Mouse (Mus musculus): Measurements from ENCODE around the gene Shank2. TPM values are rescaled to one million over a fixed set of nuclear protein-coding genes. Genes with fewer than 3 reads are reported as not detected.
A peak's percentile ranks its signal among the peaks of the same experiment; 100 is the strongest.

Shank2 gene
- total RNA-seq, 1 experiment, result 0.94 TPM

- DNase-seq (ENCODE audit: low read depth, low spot score), result no peak
- in situ Hi-C loops (cut with MboI; ENCODE audit: low sequenced_read_pairs in 2 of 2, unreplicated experiment in 2 of 2), result loop anchor here in 1 of 2 experiments (10.0 kb wide), 1 partner anchor 206 kb away; no protein-coding TSS in a partner anchor
- no peaks in the 10 kb centered on the region for H3K9me3 ChIP-seq (ENCODE audit: control insufficient read depth, insufficient read depth, low read depth, low read length)
- no peak overlapping the region for H3K9ac ChIP-seq (ENCODE audit: insufficient read depth, low read depth, low read length, poor library complexity, severe bottlenecking)
- H3K4me1 ChIP-seq (ENCODE audit: control insufficient read depth in 2 of 2, insufficient read depth in 2 of 2, low read length in 2 of 2, poor library complexity in 1 of 2), result peaks cover 0 to 10% of the 10 kb centered on the region in 2 experiments; a peak in 1 of 4 replicates
- TF ChIP-seq ZC3H11A (IDR thresholded peaks at IDR 0.05; ENCODE audit: borderline replicate concordance, low read depth, low read length), result no peak
- no peaks in the 10 kb centered on the region for H3K36me3 ChIP-seq (ENCODE audit: control insufficient read depth, insufficient read depth, low read length, poor library complexity, severe bottlenecking)
- no peak overlapping the region for H3K27ac ChIP-seq (ENCODE audit: insufficient read depth, low read depth, low read length, poor library complexity, severe bottlenecking)
- no peak overlapping the region for H3K4me3 ChIP-seq (ENCODE audit: insufficient read depth in 1 of 2, low read depth in 1 of 2, low read length in 2 of 2, poor library complexity in 1 of 2, severe bottlenecking in 1 of 2)
These were observed 418.8 kb downstream of the Shank2 start for GRCm38 (mm10) chr7:144420552-144420951.

DNA sequence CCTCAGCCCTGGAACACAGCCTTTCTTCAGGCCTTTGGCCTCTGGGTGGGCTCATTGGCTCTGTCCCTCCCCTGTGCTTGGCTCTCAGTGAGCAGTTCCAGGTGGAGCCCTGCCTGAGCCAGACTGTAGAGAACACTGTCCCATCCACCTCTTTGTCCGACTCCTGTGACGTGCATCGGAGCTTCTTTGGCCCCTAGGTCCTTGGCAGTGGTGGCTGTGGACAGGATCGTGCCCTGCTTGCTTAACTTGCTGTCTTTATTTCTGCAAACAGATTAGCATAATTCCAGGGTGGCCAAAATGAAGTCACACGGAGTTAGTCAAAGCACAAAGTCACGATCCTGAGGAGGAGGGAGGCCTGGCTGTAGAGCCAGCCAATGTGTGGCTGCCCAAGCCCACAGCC, 419.8 kb downstream of the Shank2 start:
- in situ Hi-C loops (cut with MboI; ENCODE audit: low sequenced_read_pairs in 2 of 2, unreplicated experiment in 2 of 2), result loop anchor here in 1 of 2 experiments (10.0 kb wide), 1 partner anchor 207 kb away; no protein-coding TSS in a partner anchor
- no peaks in the 10 kb centered on the region for H3K36me3 ChIP-seq (ENCODE audit: control insufficient read depth, insufficient read depth, low read length, poor library complexity, severe bottlenecking)
- H3K9me3 ChIP-seq (ENCODE audit: control insufficient read depth, insufficient read depth, low read depth, low read length), result no peaks in the 10 kb centered on the region
- no peak overlapping the region for H3K27ac ChIP-seq (ENCODE audit: insufficient read depth, low read depth, low read length, poor library complexity, severe bottlenecking)
- no peak overlapping the region for H3K9ac ChIP-seq (ENCODE audit: insufficient read depth, low read depth, low read length, poor library complexity, severe bottlenecking)
- peaks cover 0 to 9% of the 10 kb centered on the region in 2 experiments; a peak in 1 of 4 replicates for H3K4me1 ChIP-seq (ENCODE audit: control insufficient read depth in 2 of 2, insufficient read depth in 2 of 2, low read length in 2 of 2, poor library complexity in 1 of 2)
- no peak for TF ChIP-seq MAFK (IDR thresholded peaks at IDR 0.05; ENCODE audit: insufficient read depth, low read depth, low read length)
- no peak for TF ChIP-seq CHD2 (IDR thresholded peaks at IDR 0.05; ENCODE audit: low read depth, low read length)
- TF ChIP-seq ZC3H11A (IDR thresholded peaks at IDR 0.05; ENCODE audit: borderline replicate concordance, low read depth, low read length), result no peak
- no peak for TF ChIP-seq HCFC1 (IDR thresholded peaks at IDR 0.05; ENCODE audit: borderline replicate concordance, insufficient read depth, low read length)
- no peak for TF ChIP-seq ZNF384 (IDR thresholded peaks at IDR 0.05; ENCODE audit: low read depth, low read length)
- no peak for DNase-seq (ENCODE audit: low read depth, low spot score)
- H3K4me3 ChIP-seq (ENCODE audit: insufficient read depth in 1 of 2, low read depth in 1 of 2, low read length in 2 of 2, poor library complexity in 1 of 2, severe bottlenecking in 1 of 2), result no peak overlapping the region

DNA sequence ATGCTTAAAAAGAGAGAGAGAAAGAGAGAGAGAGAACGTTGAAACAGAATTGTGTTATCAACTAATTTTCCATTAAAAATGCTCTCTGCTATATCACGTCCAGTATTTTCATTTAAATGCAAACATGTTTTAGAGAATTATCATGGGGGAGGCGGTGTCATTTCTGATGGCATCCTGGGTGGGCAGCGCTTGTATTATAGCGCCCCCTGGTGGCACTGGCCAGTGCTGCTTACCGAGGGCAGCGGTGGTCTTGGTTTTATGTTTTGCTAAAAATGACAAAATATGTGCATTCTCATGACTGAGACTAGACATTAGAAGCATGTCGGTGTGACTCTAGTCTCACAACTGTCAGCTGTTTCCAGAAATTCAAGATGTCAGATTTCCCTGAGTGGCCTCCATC, 424.2 kb downstream of the Shank2 start:
- in situ Hi-C loops (cut with MboI; ENCODE audit: low sequenced_read_pairs in 2 of 2, unreplicated experiment in 2 of 2), result loop anchor here in 1 of 2 experiments (10.0 kb wide), 1 partner anchor 211 kb away; no protein-coding TSS in a partner anchor
- no peaks in the 10 kb centered on the region for H3K36me3 ChIP-seq (ENCODE audit: control insufficient read depth, insufficient read depth, low read length, poor library complexity, severe bottlenecking)
- H3K4me3 ChIP-seq (ENCODE audit: insufficient read depth in 1 of 2, low read depth in 1 of 2, low read length in 2 of 2, poor library complexity in 1 of 2, severe bottlenecking in 1 of 2), result no peak overlapping the region
- TF ChIP-seq CHD2 (IDR thresholded peaks at IDR 0.05; ENCODE audit: low read depth, low read length), result no peak
- no peak for TF ChIP-seq ZNF384 (IDR thresholded peaks at IDR 0.05; ENCODE audit: low read depth, low read length)
- peak; percentile 85 for TF ChIP-seq ZC3H11A (IDR thresholded peaks at IDR 0.05; ENCODE audit: borderline replicate concordance, low read depth, low read length)
- TF ChIP-seq MAFK (IDR thresholded peaks at IDR 0.05; ENCODE audit: insufficient read depth, low read depth, low read length), result no peak
- TF ChIP-seq HCFC1 (IDR thresholded peaks at IDR 0.05; ENCODE audit: borderline replicate concordance, insufficient read depth, low read length), result no peak
- H3K27ac ChIP-seq (ENCODE audit: insufficient read depth, low read depth, low read length, poor library complexity, severe bottlenecking), result no peak overlapping the region
- H3K9me3 ChIP-seq (ENCODE audit: control insufficient read depth, insufficient read depth, low read depth, low read length), result no peaks in the 10 kb centered on the region
- DNase-seq (ENCODE audit: low read depth, low spot score), result no peak
- no peaks in the 10 kb centered on the region for H3K4me1 ChIP-seq (ENCODE audit: control insufficient read depth in 2 of 2, insufficient read depth in 2 of 2, low read length in 2 of 2, poor library complexity in 1 of 2)
- no peak overlapping the region for H3K9ac ChIP-seq (ENCODE audit: insufficient read depth, low read depth, low read length, poor library complexity, severe bottlenecking)

DNA sequence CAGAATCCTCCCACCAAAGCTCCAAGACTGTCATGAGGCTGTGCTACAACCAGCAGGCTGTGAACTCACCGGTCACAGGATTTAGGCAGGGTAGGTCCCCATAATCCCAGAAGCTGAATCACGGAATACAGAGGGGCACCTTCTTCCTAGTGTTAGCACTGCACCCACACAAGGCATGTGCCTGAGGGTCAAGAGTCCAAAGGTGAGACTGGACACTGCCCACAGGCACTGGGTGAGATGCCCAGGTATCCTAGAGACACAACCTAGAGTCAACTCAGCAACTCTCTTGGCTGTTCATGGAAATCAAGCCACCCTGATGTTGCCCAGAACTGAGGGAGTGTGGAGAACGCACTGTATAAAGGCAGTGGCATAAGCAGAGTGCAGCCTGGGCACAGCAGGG, 424.9 kb downstream of the Shank2 start:
- Histone ChIP-seq H3K4me3 (ENCODE audit: insufficient read depth in 1 of 2, low read depth in 1 of 2, low read length in 2 of 2, poor library complexity in 1 of 2, severe bottlenecking in 1 of 2) (no peak overlapping the region), H3K27ac (ENCODE audit: insufficient read depth, low read depth, low read length, poor library complexity, severe bottlenecking) (no peak overlapping the region), H3K9ac (ENCODE audit: insufficient read depth, low read depth, low read length, poor library complexity, severe bottlenecking) (no peak overlapping the region), H3K36me3 (ENCODE audit: control insufficient read depth, insufficient read depth, low read length, poor library complexity, severe bottlenecking) (no peaks in the 10 kb centered on the region), H3K9me3 (ENCODE audit: control insufficient read depth, insufficient read depth, low read depth, low read length) (no peaks in the 10 kb centered on the region), H3K4me1 (ENCODE audit: control insufficient read depth in 2 of 2, insufficient read depth in 2 of 2, low read length in 2 of 2, poor library complexity in 1 of 2) (no peaks in the 10 kb centered on the region)
- in situ Hi-C loops (cut with MboI; ENCODE audit: low sequenced_read_pairs in 2 of 2, unreplicated experiment in 2 of 2), result loop anchor here in 1 of 2 experiments (10.0 kb wide), 1 partner anchor 212 kb away; no protein-coding TSS in a partner anchor
- no peak for TF ChIP-seq ZNF384 (IDR thresholded peaks at IDR 0.05; ENCODE audit: low read depth, low read length)
- TF ChIP-seq CHD2 (IDR thresholded peaks at IDR 0.05; ENCODE audit: low read depth, low read length), result no peak
- no peak for TF ChIP-seq HCFC1 (IDR thresholded peaks at IDR 0.05; ENCODE audit: borderline replicate concordance, insufficient read depth, low read length)
- TF ChIP-seq ZC3H11A (IDR thresholded peaks at IDR 0.05; ENCODE audit: borderline replicate concordance, low read depth, low read length), result no peak
- TF ChIP-seq MAFK (IDR thresholded peaks at IDR 0.05; ENCODE audit: insufficient read depth, low read depth, low read length), result no peak
- no peak for DNase-seq (ENCODE audit: low read depth, low spot score)

DNA sequence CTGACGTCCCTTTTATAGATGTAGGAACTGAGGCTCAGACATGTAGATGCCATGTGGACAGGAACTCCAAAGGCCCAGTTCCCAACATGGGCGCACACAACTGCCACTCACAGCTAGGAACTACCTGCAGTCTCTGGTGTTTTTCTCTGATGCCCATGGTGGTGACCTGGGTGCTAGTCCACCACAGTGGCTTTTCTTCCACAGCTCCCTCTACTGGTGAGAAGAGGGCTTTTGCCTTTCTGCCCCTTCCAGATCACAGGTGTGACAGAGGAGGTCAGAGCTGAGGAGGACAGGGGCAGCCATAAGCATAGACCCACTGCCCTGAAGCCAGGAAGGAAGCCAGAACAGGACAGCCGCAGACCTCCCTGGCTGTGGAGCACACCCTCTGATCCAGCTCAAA, 425.7 kb downstream of the Shank2 start:
- H3K9me3 ChIP-seq (ENCODE audit: control insufficient read depth, insufficient read depth, low read depth, low read length), result no peaks in the 10 kb centered on the region
- in situ Hi-C loops (cut with MboI; ENCODE audit: low sequenced_read_pairs in 2 of 2, unreplicated experiment in 2 of 2), result loop anchor here in 1 of 2 experiments (10.0 kb wide), 1 partner anchor 213 kb away; no protein-coding TSS in a partner anchor
- no peaks in the 10 kb centered on the region for H3K36me3 ChIP-seq (ENCODE audit: control insufficient read depth, insufficient read depth, low read length, poor library complexity, severe bottlenecking)
- no peak overlapping the region for H3K27ac ChIP-seq (ENCODE audit: insufficient read depth, low read depth, low read length, poor library complexity, severe bottlenecking)
- no peak for DNase-seq (ENCODE audit: low read depth, low spot score)
- H3K4me3 ChIP-seq (ENCODE audit: insufficient read depth in 1 of 2, low read depth in 1 of 2, low read length in 2 of 2, poor library complexity in 1 of 2, severe bottlenecking in 1 of 2), result no peak overlapping the region
- TF ChIP-seq ZC3H11A (IDR thresholded peaks at IDR 0.05; ENCODE audit: borderline replicate concordance, low read depth, low read length), result no peak
- TF ChIP-seq MAFK (IDR thresholded peaks at IDR 0.05; ENCODE audit: insufficient read depth, low read depth, low read length), result no peak
- no peak for TF ChIP-seq CHD2 (IDR thresholded peaks at IDR 0.05; ENCODE audit: low read depth, low read length)
- TF ChIP-seq HCFC1 (IDR thresholded peaks at IDR 0.05; ENCODE audit: borderline replicate concordance, insufficient read depth, low read length), result no peak
- no peak for TF ChIP-seq ZNF384 (IDR thresholded peaks at IDR 0.05; ENCODE audit: low read depth, low read length)
- no peak overlapping the region for H3K9ac ChIP-seq (ENCODE audit: insufficient read depth, low read depth, low read length, poor library complexity, severe bottlenecking)
- no peaks in the 10 kb centered on the region for H3K4me1 ChIP-seq (ENCODE audit: control insufficient read depth in 2 of 2, insufficient read depth in 2 of 2, low read length in 2 of 2, poor library complexity in 1 of 2)
